Mouse (Mus musculus) erythroblast, embryonic 14.5 days (primary cell): ENCODE measurements around the gene Sbno2.

Source experiments
- GATA1 ChIP-seq: IDR thresholded peaks from 2 replicates; pipeline ENCODE4 v1.6.1; 2012; ENCODE audit warnings: low read length, inconsistent platforms, mixed read lengths
- TAL1 ChIP-seq: IDR thresholded peaks from 3 replicates; pipeline ENCODE4 v1.6.1; 2012; ENCODE audit warnings: low read length, inconsistent platforms, mixed read lengths

- TF ChIP-seq GATA1 (no peak), TAL1 (no peak)
These were observed 48.9 kb downstream of the Sbno2 start for GRCm38 (mm10) chr10:80056506-80056905.
